Mouse (Mus musculus): ENCODE data around the gene Myh4. TPM values are rescaled to one million over a fixed set of nuclear protein-coding genes. Genes with fewer than 3 reads are reported as not detected.

Myh4 gene
- not detected in 2 replicates for polyA plus RNA-seq (2012)

- no peak for TF ChIP-seq GATA1 (IDR thresholded peaks at IDR 0.05; ENCODE audit: low read length)
These were observed at the start of gene Myh4 for GRCm38 (mm10) chr11:67237481-67238079. Myh4 (plus strand) TSS chr11:67238029.

GRCm38 (mm10) chr11:67190316-67190715, 47.5 kb upstream of the Myh4 start:
- TF ChIP-seq GATA1 (IDR thresholded peaks at IDR 0.05; ENCODE audit: low read length): no peak

- no peak for TF ChIP-seq GATA1 (IDR thresholded peaks at IDR 0.05; ENCODE audit: low read length)
These were observed 47.0 kb upstream of the Myh4 start for GRCm38 (mm10) chr11:67190814-67191213.

GRCm38 (mm10) chr11:67191496-67191895, 46.3 kb upstream of the Myh4 start:
- no peak for TF ChIP-seq GATA1 (IDR thresholded peaks at IDR 0.05; ENCODE audit: low read length)

- no peak for TF ChIP-seq GATA1 (IDR thresholded peaks at IDR 0.05; ENCODE audit: low read length)
These were observed 38.5 kb upstream of the Myh4 start for GRCm38 (mm10) chr11:67199321-67199720.

- no peak for TF ChIP-seq GATA1 (IDR thresholded peaks at IDR 0.05; ENCODE audit: low read length)
These were observed 38.1 kb upstream of the Myh4 start, which contains the start of gene Myh1 for GRCm38 (mm10) chr11:67199752-67200151. Myh1 (plus strand) TSS chr11:67200052.

- no peak for TF ChIP-seq GATA1 (IDR thresholded peaks at IDR 0.05; ENCODE audit: low read length)
These were observed 33.1 kb upstream of the Myh4 start for GRCm38 (mm10) chr11:67204766-67205165.

GRCm38 (mm10) chr11:67221803-67222202, 16.0 kb upstream of the Myh4 start:
- TF ChIP-seq GATA1 (IDR thresholded peaks at IDR 0.05; ENCODE audit: low read length): no peak

GRCm38 (mm10) chr11:67224466-67224865, 13.4 kb upstream of the Myh4 start:
- TF ChIP-seq GATA1 (IDR thresholded peaks at IDR 0.05; ENCODE audit: low read length): no peak

GRCm38 (mm10) chr11:67228731-67229130, 9.1 kb upstream of the Myh4 start:
- no peak for TF ChIP-seq GATA1 (IDR thresholded peaks at IDR 0.05; ENCODE audit: low read length)

- TF ChIP-seq GATA1 (IDR thresholded peaks at IDR 0.05; ENCODE audit: low read length): no peak
These were observed 8.7 kb upstream of the Myh4 start for GRCm38 (mm10) chr11:67229166-67229565.

GRCm38 (mm10) chr11:67229946-67230345, 7.9 kb upstream of the Myh4 start:
- TF ChIP-seq GATA1 (IDR thresholded peaks at IDR 0.05; ENCODE audit: low read length): no peak

- TF ChIP-seq GATA1 (IDR thresholded peaks at IDR 0.05; ENCODE audit: low read length): no peak
These were observed 2.0 kb upstream of the Myh4 start for GRCm38 (mm10) chr11:67235639-67236358.

GRCm38 (mm10) chr11:67236799-67237198, 1.0 kb upstream of the Myh4 start:
- no peak for TF ChIP-seq GATA1 (IDR thresholded peaks at IDR 0.05; ENCODE audit: low read length)

- no peak for TF ChIP-seq GATA1 (IDR thresholded peaks at IDR 0.05; ENCODE audit: low read length)
These were observed 3.2 kb downstream of the Myh4 start for GRCm38 (mm10) chr11:67241051-67241450.

GRCm38 (mm10) chr11:67253691-67254090, 15.9 kb downstream of the Myh4 start:
- no peak for TF ChIP-seq GATA1 (IDR thresholded peaks at IDR 0.05; ENCODE audit: low read length)

- TF ChIP-seq GATA1 (IDR thresholded peaks at IDR 0.05; ENCODE audit: low read length): no peak
These were observed 19.2 kb downstream of the Myh4 start for GRCm38 (mm10) chr11:67257048-67257447.

Measured in G1E-ER4 (cell line).